Mouse (Mus musculus) E14TG2a.4 (cell line): ENCODE data around the gene Gm10226.
"Not testable (repeated sequence)": the region's sequence is repeated elsewhere in the genome, so short reads cannot be mapped to it uniquely, and the experiment has no call there.

Experiments used
- H3K27me3 ChIP-seq: 2 replicates; pipeline ENCODE4 v1.6.1; 2014; ENCODE audit warnings: low read length, control low read depth; ENCODE audit not compliant: insufficient read depth
- H3K36me3 ChIP-seq: 2 replicates; pipeline ENCODE4 v1.6.1; 2014; ENCODE audit warnings: low read length, control low read depth; ENCODE audit not compliant: insufficient read depth
- H3K4me1 ChIP-seq: replicated peaks from 2 replicates; pipeline ENCODE4 v1.6.1; 2014; ENCODE audit warnings: low read depth, low read length, control low read depth
- H3K4me3 ChIP-seq: replicated peaks from 2 replicates; pipeline ENCODE4 v1.5.1; 2014; ENCODE audit warnings: mild to moderate bottlenecking, low read length
- H3K9me3 ChIP-seq: 2 replicates; pipeline ENCODE4 v1.6.1; 2014; ENCODE audit warnings: low read length, control low read depth
- CTCF ChIP-seq: conservative IDR thresholded peaks from 2 replicates; pipeline ENCODE4 v1.5.1; 2014; ENCODE audit warnings: low read length
- NANOG ChIP-seq: IDR thresholded peaks from 2 replicates; pipeline ENCODE4 v1.6.1; 2014; ENCODE audit warnings: borderline replicate concordance, low read length, mixed read lengths
- POU5F1 ChIP-seq: IDR thresholded peaks from 2 replicates; pipeline ENCODE4 v1.6.1; 2014; ENCODE audit warnings: low read length, borderline replicate concordance

Gm10226 gene

GRCm38 (mm10) chr17:21691560-21691959, at the start of gene Gm10226:
Gene Gm10226, plus strand, starts transcription at chr17:21691860.
- TF ChIP-seq CTCF, result no peak
- TF ChIP-seq NANOG, result no peak
- TF ChIP-seq POU5F1, result no peak
- H3K36me3 ChIP-seq, result 0 out of 2 replicates have a peak, but pooled peaks cover 3% of the 10 kb centered on the region
- H3K27me3 ChIP-seq, result no peaks in the 10 kb centered on the region
- H3K4me1 ChIP-seq, result no peaks in the 10 kb centered on the region
- H3K4me3 ChIP-seq, result no peak within 1 kb of the TSS
- H3K9me3 ChIP-seq, result no peaks in the 10 kb centered on the region

- H3K9me3 ChIP-seq, result peaks cover 6% of the 10 kb centered on the region
- peaks cover 12% of the 10 kb centered on the region for H3K4me1 ChIP-seq
- TF ChIP-seq POU5F1, result no peak
- no peak for TF ChIP-seq NANOG
- TF ChIP-seq CTCF, result no peak
- H3K36me3 ChIP-seq, result no peaks in the 10 kb centered on the region
- no peaks in the 10 kb centered on the region for H3K27me3 ChIP-seq
- H3K4me3 ChIP-seq, result no peak overlapping the region
Measured at GRCm38 (mm10) chr17:21648791-21649190, 42.9 kb upstream of the Gm10226 start.

DNA sequence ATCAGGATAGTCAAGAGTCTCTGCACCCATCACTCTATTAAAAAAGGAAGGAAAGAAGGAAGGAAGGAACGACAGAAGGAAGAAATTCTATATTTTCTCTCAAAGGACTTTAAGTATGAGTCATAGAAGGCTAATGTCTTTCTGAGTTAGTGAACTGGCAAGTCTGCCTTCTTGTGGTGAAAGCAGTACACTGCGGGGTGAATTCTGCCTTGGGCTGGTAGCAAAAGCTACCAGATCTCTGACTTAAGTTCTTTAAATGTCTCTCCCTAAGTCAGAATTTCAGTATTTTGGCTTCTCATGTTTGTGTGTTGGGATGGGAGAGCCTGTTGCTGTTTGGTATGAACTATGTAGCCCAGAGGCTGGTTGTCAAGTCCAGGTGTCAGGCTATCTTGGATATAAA, 41.7 kb upstream of the Gm10226 start:
- Histone ChIP-seq H3K4me3 (peak overlapping the region; percentile 75), H3K9me3 (peaks cover 5% of the 10 kb centered on the region), H3K4me1 (peaks cover 12% of the 10 kb centered on the region), H3K27me3 (no peaks in the 10 kb centered on the region), H3K36me3 (no peaks in the 10 kb centered on the region)
- TF ChIP-seq CTCF (peak; percentile 70), POU5F1 (no peak)

DNA sequence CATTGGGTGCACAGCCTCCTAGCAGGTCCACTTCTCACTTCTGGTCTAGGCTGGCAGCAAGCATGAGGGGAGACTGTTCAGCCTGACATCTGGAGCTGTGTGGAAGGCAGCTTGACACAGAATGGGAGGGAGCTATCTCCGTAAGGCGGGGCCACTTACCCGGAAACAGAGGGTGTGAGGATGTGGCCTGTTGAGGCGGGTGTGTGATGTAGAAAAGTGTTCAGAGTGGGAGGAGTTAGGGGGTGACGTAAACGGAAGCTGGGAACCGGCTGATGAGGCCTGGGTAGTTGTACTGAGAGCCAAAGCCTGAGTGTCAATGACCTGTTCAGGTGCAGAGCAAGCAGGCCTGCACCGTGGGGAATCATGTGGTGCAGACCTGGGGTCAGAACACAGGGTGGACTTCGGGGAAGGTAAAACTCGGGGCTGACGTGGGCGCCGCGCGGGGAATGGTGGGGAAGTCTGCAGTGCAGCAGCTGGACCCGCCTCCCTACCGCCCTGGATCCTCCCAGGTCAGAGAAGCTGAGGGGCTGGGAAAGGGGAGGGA, 41.2 kb upstream of the Gm10226 start, which contains the start of gene Zfp983:
TSS of gene Zfp983 (plus strand) at position 261 of the 544 bp plus-strand sequence.
- not testable (repeated sequence) for H3K27me3 ChIP-seq, H3K36me3 ChIP-seq, H3K9me3 ChIP-seq
- peak within 1 kb of the TSS; percentile 75 for H3K4me3 ChIP-seq
- H3K4me1 ChIP-seq, result peaks cover 12% of the 10 kb centered on the region

GRCm38 (mm10) chr17:21678826-21679225, 12.8 kb upstream of the Gm10226 start:
- H3K36me3 ChIP-seq, H3K9me3 ChIP-seq, H3K27me3 ChIP-seq, H3K4me3 ChIP-seq, H3K4me1 ChIP-seq: not testable (repeated sequence)

DNA sequence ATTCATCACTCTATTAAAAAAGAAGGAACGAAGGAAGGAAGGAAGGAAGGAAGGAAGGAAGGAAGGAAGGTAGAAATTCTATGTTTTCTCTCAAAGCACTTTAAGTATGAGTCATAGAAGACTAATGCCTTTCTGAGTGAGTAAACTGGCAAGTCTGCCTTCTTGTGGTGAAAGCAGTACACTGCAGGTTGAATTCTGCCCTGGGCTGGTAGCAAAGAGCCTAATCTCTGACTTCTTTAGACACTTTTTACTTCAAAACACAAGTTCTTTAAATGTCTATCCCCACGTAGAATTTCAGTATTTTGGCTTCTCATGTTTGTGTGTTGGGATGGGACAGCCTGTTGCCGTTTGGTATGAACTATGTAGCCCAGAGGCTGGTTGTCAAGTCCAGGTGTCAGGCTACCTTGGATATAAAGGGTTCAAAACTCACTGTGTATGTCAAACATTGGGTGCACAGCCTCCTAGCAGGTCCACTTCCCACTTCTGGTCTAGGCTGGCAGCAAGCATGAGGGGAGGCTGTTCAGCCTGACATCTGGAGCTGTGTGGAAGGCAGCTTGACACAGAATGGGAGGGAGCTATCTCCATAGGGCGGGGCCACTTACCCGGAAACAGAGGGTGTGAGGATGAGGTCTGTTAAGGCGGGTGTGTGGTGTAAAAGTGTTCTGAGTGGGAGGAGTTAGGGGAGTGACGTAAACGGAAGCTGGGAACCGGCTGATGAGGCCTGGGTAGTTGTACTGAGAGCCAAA, 12.2 kb upstream of the Gm10226 start:
- no peaks in the 10 kb centered on the region for H3K9me3 ChIP-seq
- peak; percentile 86 for TF ChIP-seq CTCF
- no peak for TF ChIP-seq POU5F1
- peak overlapping the region; percentile 79 for H3K4me3 ChIP-seq
- no peaks in the 10 kb centered on the region for H3K36me3 ChIP-seq
- no peaks in the 10 kb centered on the region for H3K27me3 ChIP-seq
- peaks cover 5% of the 10 kb centered on the region; the same call in 1 of the 2 replicates for H3K4me1 ChIP-seq

DNA sequence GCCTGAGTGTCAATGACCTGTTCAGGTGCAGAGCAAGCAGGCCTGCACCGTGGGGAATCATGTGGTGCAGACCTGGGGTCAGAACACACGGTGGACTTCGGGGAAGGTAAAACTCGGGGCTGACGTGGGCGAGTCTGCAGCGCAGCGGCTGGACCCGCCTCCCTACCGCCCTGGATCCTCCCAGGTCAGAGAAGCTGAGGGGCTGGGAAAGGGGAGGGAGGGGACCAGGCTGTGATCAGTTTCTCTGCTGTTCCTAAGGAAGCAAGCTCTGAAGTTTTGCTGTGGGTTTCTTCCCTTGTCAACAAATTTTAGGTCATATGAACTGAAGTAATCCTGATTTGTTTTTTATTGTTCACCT, 11.7 kb upstream of the Gm10226 start:
- H3K36me3 ChIP-seq, H3K9me3 ChIP-seq, H3K27me3 ChIP-seq, H3K4me1 ChIP-seq: not testable (repeated sequence)
- peak overlapping the region; percentile 79 for H3K4me3 ChIP-seq

DNA sequence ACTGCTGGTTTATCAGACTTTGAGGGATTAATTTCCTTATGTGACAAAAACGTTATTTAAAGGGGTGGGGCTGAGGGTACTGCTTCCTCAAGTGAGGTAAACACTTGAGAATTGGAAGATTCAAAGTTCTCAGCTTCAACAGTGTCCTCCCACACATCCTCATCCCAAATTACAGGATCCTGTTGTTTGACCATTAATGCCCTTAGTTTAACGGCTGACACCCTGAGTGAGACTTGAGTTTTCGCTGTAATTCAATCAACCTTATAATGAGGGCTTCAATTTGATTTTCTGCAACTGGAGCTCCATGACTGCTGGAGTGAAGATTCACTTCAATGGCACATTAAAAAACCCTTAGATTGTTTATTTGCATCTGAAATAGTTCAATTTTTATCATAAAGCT, 1.7 kb downstream of the Gm10226 start:
- H3K4me1 ChIP-seq, result no peaks in the 10 kb centered on the region
- TF ChIP-seq NANOG, result no peak
- TF ChIP-seq CTCF, result no peak
- no peak for TF ChIP-seq POU5F1
- H3K36me3 ChIP-seq, result 0 out of 2 replicates have a peak, but pooled peaks cover 3% of the 10 kb centered on the region
- no peak overlapping the region for H3K4me3 ChIP-seq
- no peaks in the 10 kb centered on the region for H3K9me3 ChIP-seq
- H3K27me3 ChIP-seq, result no peaks in the 10 kb centered on the region

DNA sequence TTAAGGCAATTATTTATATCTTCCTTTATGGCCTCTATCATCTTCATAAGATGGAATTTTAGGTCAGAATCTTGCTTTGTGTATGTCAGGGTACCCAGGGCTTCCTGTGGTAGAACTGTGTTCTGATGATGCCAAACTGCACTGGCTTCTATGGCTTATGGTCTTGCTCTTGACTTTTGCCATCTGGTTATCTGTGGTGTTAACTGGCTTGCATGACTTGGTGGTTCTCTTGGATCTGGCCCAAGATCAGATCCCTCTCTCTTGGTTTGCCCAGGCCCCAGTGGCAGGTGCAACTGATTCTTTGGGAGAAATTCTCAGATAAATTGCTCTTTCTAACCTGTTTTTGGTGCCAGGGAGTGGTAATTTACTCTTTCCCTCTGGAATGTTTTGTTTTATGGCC, 4.4 kb downstream of the Gm10226 start:
- no peaks in the 10 kb centered on the region for H3K9me3 ChIP-seq
- H3K4me1 ChIP-seq, result no peaks in the 10 kb centered on the region
- TF ChIP-seq POU5F1 (no peak), NANOG (no peak), CTCF (no peak)
- no peak overlapping the region for H3K4me3 ChIP-seq
- no peaks in the 10 kb centered on the region for H3K27me3 ChIP-seq
- H3K36me3 ChIP-seq, result 0 out of 2 replicates have a peak, but pooled peaks cover under 1% of the 10 kb centered on the region
